Mouse (Mus musculus) B cell, adult 2 months (primary cell): ENCODE data around the gene Olfr1032.
"Not testable (repeated sequence)": the region's sequence is repeated elsewhere in the genome, so short reads cannot be mapped to it uniquely, and the experiment has no call there.

Source experiments
- DNase-seq, 2 experiments: peaks; one replicate each; pipeline ENCODE4 v3.0.0; 2022

Gene Olfr1032

GRCm38 (mm10) chr2:86005240-86005639 is at the start of gene Olfr1032:
Gene Olfr1032, plus strand, starts transcription at chr2:86005540.
- no peak for DNase-seq

GRCm38 (mm10) chr2:85973595-85973994 is 31.7 kb upstream of the Olfr1032 start, which contains the start of gene Olfr1029:
Gene Olfr1029, plus strand, starts transcription at chr2:85973895.
- DNase-seq = no peak

- DNase-seq = no peak
Measured at GRCm38 (mm10) chr2:85978976-85979375, 26.4 kb upstream of the Olfr1032 start, which contains the start of gene Olfr1030. Gene Olfr1030, plus strand, starts transcription at chr2:85979276.

GRCm38 (mm10) chr2:85990004-85990403 is 15.3 kb upstream of the Olfr1032 start, which contains the start of gene Olfr1031:
Gene Olfr1031, plus strand, starts transcription at chr2:85990304.
- DNase-seq = no peak

GRCm38 (mm10) chr2:86020406-86020805 is 15.1 kb downstream of the Olfr1032 start, which contains the start of gene Olfr1033:
Gene Olfr1033, plus strand, starts transcription at chr2:86020633.
- not testable (repeated sequence) for DNase-seq

GRCm38 (mm10) chr2:86021518-86021917 is 16.2 kb downstream of the Olfr1032 start:
- not testable (repeated sequence) for DNase-seq

GRCm38 (mm10) chr2:86045561-86045960 is 40.2 kb downstream of the Olfr1032 start, which contains the start of gene Olfr1034:
Gene Olfr1034, plus strand, starts transcription at chr2:86045861.
- no peak for DNase-seq

- not testable (repeated sequence) for DNase-seq
Measured at GRCm38 (mm10) chr2:86050777-86051176, 45.4 kb downstream of the Olfr1032 start.
